Mouse (Mus musculus) heart, postnatal 10 days (tissue): ENCODE results near the gene Wasf2. TPM values are rescaled to one million over a fixed set of nuclear protein-coding genes. Genes with fewer than 3 reads are reported as not detected.

Source experiments
- microRNA-seq, 2 experiments: library from miRNA; unstranded; fragments of <30 nt; microRNA quantifications; one replicate each; pipeline ENCODE4 v1.2.0; 2022
- total RNA-seq, 2 experiments: library from RNA; stranded (reverse); gene quantifications; 2 replicates each; pipeline ENCODE4 v1.2.3; 2021

The Wasf2 gene
- total RNA-seq, 2 experiments from 2014 or later: 134 to 164 TPM

Small RNA genes lying within 50 kb of the gene (microRNA-seq; reads per million reads assigned to microRNA genes)
- gene Mir7017: 0 to 1.4 reads per million in 2 experiments

Other genes with a start within 250 kb of the Wasf2 start
- 10 to 100 TPM; 47.0 to 49.9 TPM for gene Stx12, start 246.0 kb upstream of the Wasf2 start, total RNA-seq
- 10 to 100 TPM; 40.7 to 43.5 TPM for gene Fam76a, start 207.9 kb upstream of the Wasf2 start, total RNA-seq
- under 1 TPM; 0.19 to 0.40 TPM for gene Fgr, start 156.4 kb upstream of the Wasf2 start, total RNA-seq
- gene Ahdc1, start 119.2 kb upstream of the Wasf2 start, total RNA-seq: 10 to 100 TPM; 54.0 to 63.0 TPM
- gene Cd164l2, start 81.6 kb downstream of the Wasf2 start, total RNA-seq: not detected
- under 1 TPM in 1 of 2 experiments, not detected in 1; 0.12 TPM for gene Gpr3, start 82.0 kb downstream of the Wasf2 start, total RNA-seq
- gene Map3k6, start 110.3 kb downstream of the Wasf2 start, total RNA-seq: 10 to 100 TPM in 1 of 2 experiments, 1 to 10 TPM in 1; 8.2 to 30.7 TPM
- 1 to 10 TPM in 1 of 2 experiments, under 1 TPM in 1; 0.74 to 1.5 TPM for gene Sytl1, start 132.6 kb downstream of the Wasf2 start, total RNA-seq
- gene Tmem222, start 147.3 kb downstream of the Wasf2 start, total RNA-seq: 10 to 100 TPM; 28.7 to 31.7 TPM
- gene Wdtc1, start 223.0 kb downstream of the Wasf2 start, total RNA-seq: 10 to 100 TPM; 55.3 to 58.8 TPM
- 10 to 100 TPM; 21.4 to 24.2 TPM for gene Slc9a1, start 239.2 kb downstream of the Wasf2 start, total RNA-seq